Mouse (Mus musculus): Measurements from ENCODE around the gene Henmt1.

DNA sequence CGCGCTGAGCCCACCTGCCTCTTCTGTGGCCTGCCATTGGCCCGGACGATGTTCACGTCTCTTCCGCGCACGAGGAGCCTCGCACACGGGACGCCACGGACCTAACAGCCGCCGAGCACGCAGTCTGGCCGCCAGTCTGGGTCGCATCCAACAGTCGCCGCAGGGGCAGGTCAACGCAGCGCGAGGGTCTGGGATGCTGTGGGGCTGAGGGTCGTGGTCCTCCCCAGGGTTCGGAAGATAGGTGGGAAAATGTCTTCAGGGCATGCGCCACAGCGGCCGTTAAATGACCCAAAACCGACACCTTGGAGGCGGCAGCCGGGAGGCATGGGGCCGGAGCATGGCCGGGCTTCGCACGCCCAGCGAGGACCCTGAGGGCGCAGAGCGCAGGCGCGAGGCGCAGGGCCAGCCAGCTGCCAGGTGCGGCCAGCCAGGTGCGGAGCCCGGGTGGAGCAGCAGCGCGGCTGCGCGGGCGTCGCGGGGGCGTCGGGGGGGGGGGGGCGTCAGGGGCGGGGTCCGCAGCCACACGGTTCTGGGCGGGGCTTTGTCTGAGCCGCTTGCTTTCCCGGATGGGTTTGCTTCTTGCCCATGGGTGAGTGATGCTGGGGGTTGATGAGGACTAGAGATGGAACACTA, 444 bp downstream of the Henmt1 start, which contains the start of gene Gm9857:
- TF ChIP-seq CTCF (IDR thresholded peaks at IDR 0.05; ENCODE audit: control insufficient read depth, insufficient read depth, low read length), result no peak
- no peak for TF ChIP-seq POLR2A (IDR thresholded peaks at IDR 0.05; ENCODE audit: borderline replicate concordance, control insufficient read depth, low read depth, low read length)
